Mouse (Mus musculus) thymus, adult 2 months (tissue): ENCODE results near the gene Cgref1.

Experiments
- CTCF ChIP-seq: fragments of 200-500 bp; IDR thresholded peaks from 2 replicates; pipeline ENCODE4 v1.5.1; 2012; ENCODE audit warnings: mild to moderate bottlenecking, control low read depth, low read length, moderate library complexity, borderline replicate concordance; ENCODE audit not compliant: control insufficient read depth, poor library complexity, insufficient read depth; ENCODE audit errors: extremely low read depth
- POLR2A ChIP-seq: fragments of 200-500 bp; IDR thresholded peaks from 2 replicates; pipeline ENCODE4 v1.6.1; 2012; ENCODE audit warnings: mild to moderate bottlenecking, low read length, control low read depth, moderate library complexity; ENCODE audit not compliant: control insufficient read depth, poor library complexity, insufficient read depth; ENCODE audit errors: extremely low read depth

GRCm38 (mm10) chr5:30959966-30960501, 14.6 kb upstream of the Cgref1 start, which contains the start of gene Preb:
- TF ChIP-seq CTCF: peak; percentile 64; the same call in 1 of the 2 replicates
- peak; percentile 93 for TF ChIP-seq POLR2A
